Comparison of ENCODE assay signal across 8 mouse cellular contexts in genomic region chrX:98936101-98936500, GRCm38 (mm10). TPM values are rescaled to one million over a fixed set of nuclear protein-coding genes. Genes with fewer than 3 reads are reported as not detected.
DNase-seq lines count a peak whose midpoint lies in the region; ATAC-seq and TF ChIP-seq lines count a peak whose summit lies in the region.

TSS of gene Yipf6 (plus strand) at chrX:98936316.

- 74% methylated on average over 3 of the region's 3 CpGs for whole genome bisulfite sequencing in intestine, postnatal 0 days
- WGBS in macrophage (ENCODE audit: missing documents) = 89% methylated on average over 3 of the region's 3 CpGs

- intact Hi-C loops in gastrocnemius, postnatal 14 days (cut with DNase I; ENCODE audit: low total_unique reads) = no loop called here

- TF ChIP-seq CTCF in intestine, postnatal 0 days (IDR thresholded peaks at IDR 0.05; ENCODE audit: low read depth) = no peak

- no peak for DNase-seq in layer of hippocampus, adult 8-10 months (ENCODE audit: low spot score in 2 of 2)
- no peak for DNase-seq in layer of hippocampus, adult 9-10 months (ENCODE audit: low spot score)
- DNase-seq in adrenal gland, adult 8-10 months = no peak
- no peak for DNase-seq in gastrocnemius, postnatal 14 days
- no peak for DNase-seq in frontal cortex, postnatal 36 days (ENCODE audit: low spot score in 2 of 2)
- DNase-seq in urinary bladder, postnatal 25 days (ENCODE audit: low spot score) = no peak

- H3K9me3 ChIP-seq in intestine, postnatal 0 days (ENCODE audit: control insufficient read depth) = no peaks in the 10 kb centered on the region

- H3K36me3 ChIP-seq in intestine, postnatal 0 days (ENCODE audit: control insufficient read depth, insufficient read depth) = no peaks in the 10 kb centered on the region
- H3K36me3 ChIP-seq in macrophage (ENCODE audit: inconsistent target) = no peaks in the 10 kb centered on the region

- no peak for ATAC-seq in intestine, postnatal 0 days

- H3K27me3 ChIP-seq in intestine, postnatal 0 days (replicated peaks; ENCODE audit: control insufficient read depth, insufficient read depth, low read length) = no peaks in the 10 kb centered on the region

- H3K4me2 ChIP-seq in intestine, postnatal 0 days (replicated peaks; ENCODE audit: low read depth) = peak within 1 kb of the TSS; percentile 60

- H3K9ac ChIP-seq in intestine, postnatal 0 days (ENCODE audit: low read depth, low read length) = peak within 1 kb of the TSS; percentile 34; the same call in 1 of the 2 replicates

- peak within 1 kb of the TSS; percentile 90 for H3K27ac ChIP-seq in intestine, postnatal 0 days (ENCODE audit: low read depth, low read length)
- H3K27ac ChIP-seq in macrophage = peak within 1 kb of the TSS; percentile 80

- H3K4me3 ChIP-seq in intestine, postnatal 0 days (ENCODE audit: low read depth, low read length) = peak within 1 kb of the TSS; percentile 64
- H3K4me3 ChIP-seq in macrophage (ENCODE audit: inconsistent target) = peak within 1 kb of the TSS; percentile 61

- H3K4me1 ChIP-seq in intestine, postnatal 0 days (replicated peaks; ENCODE audit: control insufficient read depth, insufficient read depth, low read length) = no peaks in the 10 kb centered on the region

- peaks cover 21% of the 10 kb centered on the region for H3K79me2 ChIP-seq in macrophage (ENCODE audit: inconsistent target)

RNA-seq across cellular contexts. Expression of gene Yipf6, which starts in this region (rescaled TPM):
- total RNA-seq in layer of hippocampus, adult 8-10 months (2022) = 10 to 100 TPM; 36.0 to 42.3 (median 39.7) TPM
- total RNA-seq in adrenal gland, adult 8-10 months (2022) = 10 to 100 TPM; 52.6 to 64.8 (median 60.4) TPM
- total RNA-seq in gastrocnemius, postnatal 14 days (2021) = 10 to 100 TPM; 12.6 to 15.0 TPM
- polyA plus RNA-seq in intestine, postnatal 0 days (2015; fragmentation: Nextera tagmentation; extraction: Ambion mirVana) = 28.3 and 32.3 TPM in 2 replicates
- total RNA-seq in macrophage (2018; cell fraction: chromatin; rRNA removed) = 10 to 100 TPM in 25 of 26 experiments, 1 to 10 TPM in 1; 9.6 to 63.1 (median 29.0) TPM
- total RNA-seq in macrophage (2018; cell fraction: cytosol; rRNA removed) = 10 to 100 TPM; 29.7 to 51.4 (median 43.1) TPM
- 10 to 100 TPM; 15.5 to 73.8 (median 36.3) TPM for total RNA-seq in macrophage (2018; cell fraction: nucleus; rRNA removed)
- polyA plus RNA-seq in macrophage (2018) = 25.8 to 33.1 TPM (median 32.2 TPM) in 3 replicates
